Mouse (Mus musculus): ENCODE results near the gene Fnbp1l.

Gene Fnbp1l

DNA sequence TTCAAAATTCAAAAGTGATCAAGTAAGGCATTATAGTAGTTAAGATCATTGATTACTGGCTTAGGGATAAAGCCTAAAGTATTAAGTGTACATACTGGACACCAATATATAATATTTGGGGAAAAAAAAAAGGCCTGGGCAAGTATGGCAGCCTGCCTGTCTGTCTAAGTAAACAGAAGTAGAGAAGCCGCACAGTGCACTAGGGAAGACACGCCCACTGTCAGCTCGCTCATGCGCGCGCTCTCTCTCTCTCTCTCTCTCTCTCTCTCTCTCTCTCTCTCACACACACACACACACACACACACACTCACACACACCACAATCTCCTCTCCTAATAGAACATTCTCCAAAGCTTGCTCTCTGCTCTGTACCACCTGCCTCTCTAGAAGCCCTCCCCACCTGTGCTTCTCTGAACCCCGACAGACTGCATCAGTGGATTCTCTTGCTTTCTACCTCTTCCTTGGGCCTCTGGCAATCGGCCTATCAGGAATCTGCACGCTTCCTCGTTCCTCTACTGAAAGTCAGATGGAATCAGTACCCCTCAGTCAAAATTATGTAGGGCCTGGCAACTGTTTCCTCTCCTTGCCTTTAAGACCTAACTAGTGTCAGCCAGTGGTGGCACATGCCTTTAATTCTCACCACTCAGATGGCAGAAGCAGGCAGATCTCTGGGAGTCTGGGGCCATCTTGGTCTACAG is 13.3 kb downstream of the Fnbp1l start:
- DNase-seq (ENCODE audit: low read depth, low spot score) = no peak

DNA sequence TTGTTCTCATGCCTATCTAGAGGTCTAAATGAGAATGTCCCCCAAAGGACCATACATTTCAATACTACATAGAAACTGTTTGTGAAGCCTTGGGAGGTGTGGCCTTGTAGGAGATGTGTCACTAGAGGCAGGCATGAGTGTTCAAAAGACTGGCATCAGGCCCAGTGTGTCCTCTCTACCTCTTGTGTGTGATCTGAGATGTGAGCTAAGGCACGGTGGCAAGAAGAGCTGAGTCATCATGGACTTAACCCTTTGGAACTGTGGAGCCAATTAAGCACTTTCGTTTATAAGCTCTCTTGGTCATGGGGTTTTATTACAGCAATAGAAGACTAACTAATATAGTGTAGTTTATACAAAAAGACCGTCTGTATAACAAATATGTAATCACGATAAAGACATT is 16.3 kb downstream of the Fnbp1l start:
- DNase-seq (ENCODE audit: low read depth, low spot score) = no peak

GRCm38 (mm10) chr3:122602370-122602769 is 17.1 kb downstream of the Fnbp1l start:
- DNase-seq (ENCODE audit: low read depth, low spot score) = no peak

DNA sequence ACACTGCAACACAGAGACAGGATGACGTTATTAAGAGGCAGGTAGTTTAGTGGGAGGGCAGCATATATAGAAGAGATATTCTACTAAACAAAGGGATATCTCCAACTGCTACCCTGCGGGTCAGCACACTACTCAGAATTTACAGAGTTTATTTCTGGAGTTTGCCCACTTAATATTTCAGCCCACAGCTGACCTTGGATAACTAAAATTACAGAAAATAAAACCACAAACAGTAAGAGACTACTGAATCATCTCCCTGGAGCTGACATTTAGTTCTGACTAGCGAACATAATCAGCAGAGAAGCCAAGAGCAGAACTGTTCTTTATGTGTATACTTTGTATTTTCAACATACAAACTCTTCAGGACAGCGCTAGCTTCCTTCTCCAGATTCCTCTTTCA is 20.2 kb downstream of the Fnbp1l start:
- no peak for DNase-seq (ENCODE audit: low read depth, low spot score)

DNA sequence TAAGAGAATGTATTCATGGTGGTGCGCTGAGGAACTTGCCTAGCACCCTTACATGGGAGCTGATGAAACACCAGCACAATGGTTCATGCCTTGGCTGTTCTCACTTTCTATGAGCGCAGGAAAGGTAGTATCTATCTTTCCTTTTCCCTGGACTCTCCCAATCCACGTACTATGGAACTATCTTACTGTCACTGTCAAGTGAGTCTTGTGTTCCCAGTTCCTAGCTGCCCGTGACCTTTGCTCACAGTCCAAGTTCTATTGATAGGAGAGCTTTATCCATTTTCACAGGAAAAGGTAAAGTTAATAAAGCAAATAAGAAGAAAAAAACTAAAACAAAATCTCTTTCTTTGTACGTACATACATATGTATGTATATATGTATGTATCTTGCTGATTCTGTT is 28.7 kb downstream of the Fnbp1l start:
- DNase-seq (ENCODE audit: low read depth, low spot score) = no peak

DNA sequence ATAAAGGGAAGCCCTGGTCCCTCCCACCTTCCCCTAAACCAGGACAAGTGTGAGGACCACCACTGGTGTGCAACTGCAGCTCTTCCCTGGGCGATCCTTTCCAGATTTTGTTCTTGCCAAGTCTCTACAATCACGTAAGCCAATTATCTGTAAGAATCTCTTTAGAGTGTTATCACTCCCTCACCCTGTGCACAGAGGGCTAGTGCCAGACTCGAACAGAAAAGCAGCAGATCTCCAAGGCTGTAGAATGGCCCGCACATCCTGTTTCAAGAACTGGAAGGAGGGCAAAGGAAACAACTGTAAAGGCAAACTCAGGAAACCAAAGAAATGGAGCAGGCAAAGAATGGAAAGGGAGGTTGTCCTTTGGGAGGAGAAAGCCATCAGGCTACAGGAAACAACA is 29.2 kb downstream of the Fnbp1l start:
- no peak for DNase-seq (ENCODE audit: low read depth, low spot score)

- DNase-seq (ENCODE audit: low read depth, low spot score) = no peak
These were observed 32.4 kb downstream of the Fnbp1l start for GRCm38 (mm10) chr3:122586918-122587641.

DNA sequence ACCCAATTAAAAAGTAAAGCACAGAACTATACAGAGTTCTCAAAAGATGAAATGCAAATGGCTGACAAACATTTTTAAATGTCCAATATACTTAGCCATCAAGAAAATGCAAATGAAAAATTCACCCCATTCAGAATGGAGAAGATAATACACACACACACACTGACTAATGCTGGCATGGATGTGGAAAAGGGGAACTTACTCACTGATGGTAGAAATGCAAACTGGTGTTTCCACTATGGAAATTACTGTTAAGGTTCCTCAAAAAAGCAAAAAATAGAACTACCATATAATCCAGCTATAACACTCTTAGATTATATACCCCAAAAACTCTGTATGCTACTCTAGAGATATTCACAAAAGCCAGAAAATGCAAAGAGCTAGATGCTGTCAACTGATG is 42.2 kb downstream of the Fnbp1l start:
- no peak for DNase-seq (ENCODE audit: low read depth, low spot score)

- DNase-seq (ENCODE audit: low read depth, low spot score) = no peak
These were observed 44.6 kb downstream of the Fnbp1l start for GRCm38 (mm10) chr3:122574921-122575320.

GRCm38 (mm10) chr3:122573426-122574286 is 45.9 kb downstream of the Fnbp1l start:
- no peak for DNase-seq (ENCODE audit: low read depth, low spot score)

DNA sequence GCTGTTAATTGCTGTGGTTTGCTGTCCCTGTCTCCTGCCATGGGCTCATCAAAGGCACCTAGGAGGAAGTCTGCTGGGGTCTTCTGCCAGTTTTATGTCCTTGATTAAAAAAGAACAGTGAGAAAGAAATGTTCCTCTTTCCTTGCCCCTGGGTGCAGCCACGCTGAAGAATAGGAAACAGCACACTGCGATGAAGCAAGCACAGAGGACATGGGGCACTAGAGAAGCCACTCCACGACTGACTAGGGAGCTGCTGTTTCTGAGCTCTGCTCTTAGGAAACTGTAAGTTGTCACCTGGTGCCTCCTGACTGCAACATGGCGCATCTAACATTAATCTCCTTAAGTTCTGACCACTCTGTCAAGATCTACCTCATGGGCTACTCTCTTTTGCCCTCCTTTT is 53.0 kb downstream of the Fnbp1l start:
- DNase-seq (ENCODE audit: low read depth, low spot score) = no peak

DNA sequence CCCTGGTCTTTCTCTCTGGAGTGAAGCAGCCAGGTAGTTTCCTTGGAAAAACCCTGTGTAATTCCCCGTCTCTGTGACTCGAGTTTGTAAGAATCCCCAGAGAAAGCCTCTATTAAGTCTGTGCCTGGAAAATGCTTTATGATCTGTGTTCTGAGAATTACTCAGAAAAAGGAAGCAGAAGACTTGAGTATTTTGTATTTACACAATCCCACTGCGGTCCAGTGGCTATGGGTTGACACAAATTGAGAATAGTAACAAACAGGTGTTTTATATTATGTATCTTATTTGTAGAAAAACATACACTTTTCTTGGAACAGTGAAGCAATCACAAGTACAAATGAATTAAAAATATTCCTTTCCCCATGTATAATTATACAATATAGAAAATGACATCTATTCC is 53.4 kb downstream of the Fnbp1l start:
- no peak for DNase-seq (ENCODE audit: low read depth, low spot score)

DNA sequence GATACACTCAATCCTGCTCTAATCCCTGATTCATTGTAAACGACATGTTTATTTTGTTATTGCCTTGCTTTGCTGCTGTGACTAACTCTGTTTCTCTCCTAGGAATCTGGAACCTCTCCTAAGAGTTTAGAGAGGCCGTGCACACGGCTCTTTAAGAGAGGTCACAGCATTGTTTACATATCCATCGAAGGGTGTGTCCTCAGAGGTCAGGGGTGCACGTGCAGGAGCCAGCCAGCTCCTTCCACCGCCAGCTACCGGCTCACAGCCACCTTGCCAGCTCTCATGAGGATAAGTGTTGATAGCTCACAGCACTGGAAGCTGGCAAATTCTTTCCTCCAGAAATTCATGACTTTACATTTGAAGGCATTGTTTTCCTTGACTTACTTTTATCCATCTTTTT is 54.2 kb downstream of the Fnbp1l start:
- no peak for DNase-seq (ENCODE audit: low read depth, low spot score)

GRCm38 (mm10) chr3:122557766-122558165 is 61.7 kb downstream of the Fnbp1l start:
- no peak for DNase-seq (ENCODE audit: low read depth, low spot score)

DNA sequence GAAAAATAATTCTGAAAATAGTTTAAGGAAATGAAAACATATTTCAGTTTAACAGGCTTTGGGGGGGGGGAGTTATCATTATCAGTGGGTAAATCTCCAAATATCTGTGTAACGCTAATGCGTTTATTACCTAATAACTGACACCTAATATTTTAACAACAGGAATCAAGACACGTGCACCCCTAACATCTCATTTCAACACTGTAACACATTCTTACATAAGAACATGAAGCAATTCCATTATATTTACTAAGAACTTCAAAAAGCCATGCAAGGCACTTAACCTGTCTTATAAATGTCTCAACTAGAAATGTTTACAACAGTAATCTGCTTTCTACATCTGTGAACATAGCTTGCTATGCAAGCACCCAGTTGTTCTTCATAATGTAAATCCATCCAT is 68.3 kb downstream of the Fnbp1l start:
- DNase-seq (ENCODE audit: low read depth, low spot score) = no peak

DNA sequence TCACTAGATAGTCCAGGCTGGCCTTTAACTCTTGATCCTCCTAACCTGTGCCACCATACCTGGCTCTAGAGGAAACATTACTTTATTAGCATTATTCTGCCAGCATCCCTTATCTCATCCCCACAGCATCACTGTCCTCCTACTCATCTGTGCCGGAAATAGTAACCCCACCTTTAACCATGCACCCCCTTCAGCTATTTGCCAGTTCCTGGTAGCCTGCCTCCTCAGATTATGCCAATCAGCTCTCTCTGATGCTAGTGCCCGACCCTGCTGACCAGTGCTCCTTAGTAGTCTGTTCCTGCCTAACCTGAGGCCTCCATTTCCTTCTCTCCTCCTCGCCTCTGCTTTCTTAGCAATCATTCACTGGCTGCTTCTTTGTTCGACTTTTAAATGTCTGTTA is 72.0 kb downstream of the Fnbp1l start:
- no peak for DNase-seq (ENCODE audit: low read depth, low spot score)

- DNase-seq (ENCODE audit: low read depth, low spot score) = no peak
These were observed 74.2 kb downstream of the Fnbp1l start for GRCm38 (mm10) chr3:122545346-122545745.

DNA sequence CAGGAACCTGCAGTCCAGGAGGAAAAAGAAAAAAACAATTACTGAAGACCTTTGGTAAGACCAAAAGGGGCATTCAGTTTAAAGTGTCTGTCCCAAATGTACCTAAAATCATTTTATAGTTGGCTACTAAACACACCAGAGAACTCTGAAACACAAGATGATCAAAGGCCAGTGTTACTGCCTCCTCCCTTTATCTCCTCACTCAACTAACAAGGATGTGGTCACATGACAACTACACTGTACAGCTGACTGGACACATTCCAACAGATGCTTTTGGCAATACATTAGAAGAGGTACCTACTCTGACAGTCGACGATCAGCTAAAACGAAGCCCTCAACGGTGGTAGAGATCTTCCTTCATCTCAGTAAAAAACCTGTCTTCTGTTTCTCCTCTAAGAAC is 78.6 kb downstream of the Fnbp1l start:
- DNase-seq (ENCODE audit: low read depth, low spot score) = no peak

DNA sequence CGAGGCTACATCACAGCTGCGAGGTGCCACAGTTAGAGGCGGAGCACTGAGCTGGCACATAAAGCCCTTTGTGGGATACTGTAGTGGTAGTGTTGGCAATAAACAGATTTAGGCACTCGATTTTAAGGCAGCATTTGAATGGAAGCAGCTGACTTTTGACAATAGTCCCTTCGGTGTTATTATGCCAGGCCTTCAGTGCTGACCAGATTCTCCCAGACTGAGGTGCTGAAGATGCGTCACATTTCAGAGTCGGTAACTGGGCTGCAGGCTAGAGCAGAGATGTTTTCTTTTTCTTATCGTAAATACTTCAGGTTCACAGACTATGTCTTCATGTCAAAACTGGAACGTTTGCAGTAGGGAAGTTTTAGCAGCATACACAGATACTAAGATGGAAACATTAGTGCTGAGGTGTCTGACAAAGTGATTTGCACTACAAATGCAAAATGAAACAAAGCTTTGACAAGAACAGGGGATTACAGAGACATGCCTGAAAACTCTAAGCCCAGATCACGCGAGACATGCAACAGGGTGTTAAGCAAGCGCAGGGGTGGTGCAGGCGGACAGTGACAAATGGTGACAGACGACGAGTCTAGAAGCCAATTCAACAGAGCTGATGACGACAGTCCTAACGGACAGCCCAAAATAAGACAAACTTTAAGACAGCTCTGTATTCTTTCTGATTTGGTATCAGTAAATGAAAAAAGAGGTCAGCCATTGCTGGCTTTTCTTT is 79.4 kb downstream of the Fnbp1l start:
- DNase-seq (ENCODE audit: low read depth, low spot score) = no peak

DNA sequence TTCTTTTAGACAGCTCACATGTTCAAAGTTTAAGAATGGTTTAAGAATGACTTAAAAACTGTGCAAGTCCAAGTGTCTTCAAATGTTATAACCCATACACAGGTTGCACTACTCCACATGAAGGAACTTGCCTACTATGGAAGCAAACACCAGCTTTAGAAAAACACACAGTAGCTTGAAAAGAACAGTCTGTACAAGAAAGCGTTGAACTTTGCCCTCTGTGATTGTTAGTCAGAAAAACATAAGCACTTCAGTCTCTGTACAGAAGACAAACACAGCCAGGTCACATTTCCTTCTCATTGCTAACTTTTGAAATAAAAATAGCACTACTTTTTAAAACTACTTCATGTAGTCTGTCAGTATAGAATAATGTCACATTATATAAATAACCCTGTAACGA is 80.7 kb downstream of the Fnbp1l start:
- DNase-seq (ENCODE audit: low read depth, low spot score) = no peak

DNA sequence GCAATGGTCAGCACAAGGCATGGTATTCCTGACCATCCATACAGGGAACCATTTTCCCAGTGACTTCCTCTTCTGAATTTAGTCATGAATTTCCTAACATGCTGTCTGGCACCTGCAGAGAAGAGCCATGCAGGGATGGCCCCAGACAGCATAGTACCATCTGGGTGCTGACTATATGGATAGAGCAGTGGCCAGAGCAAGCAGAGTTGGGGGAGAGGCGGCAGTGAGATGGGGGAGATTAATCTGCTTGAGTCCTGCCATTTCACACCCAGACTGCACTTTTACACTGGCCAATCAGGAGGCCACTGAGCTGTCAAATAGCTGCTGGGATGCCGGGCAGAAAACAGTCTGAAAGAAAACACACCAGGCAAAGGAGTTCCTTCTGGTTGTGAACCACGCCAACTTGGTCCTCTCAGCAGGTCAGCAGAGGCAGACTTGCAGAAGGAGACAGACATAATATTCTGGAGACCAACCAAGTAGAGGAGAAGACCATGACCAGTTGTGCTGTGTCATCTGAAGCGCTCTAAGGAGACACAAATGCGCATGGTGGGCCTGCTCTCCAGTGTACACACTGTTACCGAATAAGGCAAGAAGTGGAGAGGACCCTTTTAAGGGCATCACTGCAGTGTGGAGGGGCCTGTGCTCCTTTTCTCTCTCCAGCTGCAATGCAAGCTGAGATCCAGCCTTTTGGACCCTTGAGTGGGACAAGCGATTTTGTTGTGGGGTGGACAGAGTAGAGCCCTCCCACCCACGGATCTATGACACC is 83.4 kb downstream of the Fnbp1l start:
- DNase-seq (ENCODE audit: low read depth, low spot score) = no peak
